Mouse (Mus musculus) forebrain, embryonic 13.5 days (tissue): Measurements from ENCODE around the gene Phykpl. TPM values are rescaled to one million over a fixed set of nuclear protein-coding genes. Genes with fewer than 3 reads are reported as not detected.

Experiments used
- ATAC-seq: fragments of 200-750 bp; cut with Nextera tagmentation; 2 replicates; pipeline ENCODE4 v1.8.0; 2017
- H3K27ac ChIP-seq: fragments of 300-500 bp; sonication (generic); 2 replicates; pipeline ENCODE4 v1.5.1; 2015; ENCODE audit warnings: inconsistent platforms, mild to moderate bottlenecking, moderate library complexity
- H3K27me3 ChIP-seq: fragments of 300-500 bp; sonication (generic); 2 replicates; pipeline ENCODE4 v1.6.1; 2015; ENCODE audit warnings: mild to moderate bottlenecking, inconsistent platforms
- H3K36me3 ChIP-seq: fragments of 300-500 bp; sonication (generic); 2 replicates; pipeline ENCODE4 v1.6.1; 2015; ENCODE audit warnings: mild to moderate bottlenecking, inconsistent platforms; ENCODE audit not compliant: poor library complexity, severe bottlenecking
- H3K4me1 ChIP-seq: fragments of 300-500 bp; sonication (generic); 2 replicates; pipeline ENCODE4 v1.6.1; 2015; ENCODE audit warnings: inconsistent platforms
- H3K4me2 ChIP-seq: fragments of 300-500 bp; sonication (generic); 2 replicates; pipeline ENCODE4 v1.6.1; 2015; ENCODE audit warnings: inconsistent platforms, mild to moderate bottlenecking, moderate library complexity
- H3K4me3 ChIP-seq: fragments of 300-500 bp; sonication (generic); 2 replicates; pipeline ENCODE4 v1.5.1; 2015; ENCODE audit warnings: mild to moderate bottlenecking, inconsistent platforms
- H3K9ac ChIP-seq: fragments of 300-500 bp; sonication (generic); 2 replicates; pipeline ENCODE4 v1.6.1; 2015; ENCODE audit warnings: mild to moderate bottlenecking, inconsistent platforms
- H3K9me3 ChIP-seq: fragments of 300-500 bp; sonication (generic); replicated peaks from 2 replicates; pipeline ENCODE4 v1.6.1; 2016; ENCODE audit warnings: inconsistent platforms
- WGBS: fragments of 180-500 bp; shearing (Covaris S2); methylation state at CpG from one replicate; pipeline ENCODE4 v1.1.7; 2015; 5-methylcytosine and 5-hydroxymethylcytosine counted together
- polyA plus RNA-seq: library from polyadenylated mRNA; unstranded; fragments of >200 nt; fragmentation: Nextera tagmentation; extraction: Ambion mirVana; gene quantifications from 2 replicates; pipeline ENCODE4 v1.2.1, GENCODE M21; 2015

Gene Phykpl
- 13.4 and 14.1 TPM in 2 replicates for polyA plus RNA-seq

DNA sequence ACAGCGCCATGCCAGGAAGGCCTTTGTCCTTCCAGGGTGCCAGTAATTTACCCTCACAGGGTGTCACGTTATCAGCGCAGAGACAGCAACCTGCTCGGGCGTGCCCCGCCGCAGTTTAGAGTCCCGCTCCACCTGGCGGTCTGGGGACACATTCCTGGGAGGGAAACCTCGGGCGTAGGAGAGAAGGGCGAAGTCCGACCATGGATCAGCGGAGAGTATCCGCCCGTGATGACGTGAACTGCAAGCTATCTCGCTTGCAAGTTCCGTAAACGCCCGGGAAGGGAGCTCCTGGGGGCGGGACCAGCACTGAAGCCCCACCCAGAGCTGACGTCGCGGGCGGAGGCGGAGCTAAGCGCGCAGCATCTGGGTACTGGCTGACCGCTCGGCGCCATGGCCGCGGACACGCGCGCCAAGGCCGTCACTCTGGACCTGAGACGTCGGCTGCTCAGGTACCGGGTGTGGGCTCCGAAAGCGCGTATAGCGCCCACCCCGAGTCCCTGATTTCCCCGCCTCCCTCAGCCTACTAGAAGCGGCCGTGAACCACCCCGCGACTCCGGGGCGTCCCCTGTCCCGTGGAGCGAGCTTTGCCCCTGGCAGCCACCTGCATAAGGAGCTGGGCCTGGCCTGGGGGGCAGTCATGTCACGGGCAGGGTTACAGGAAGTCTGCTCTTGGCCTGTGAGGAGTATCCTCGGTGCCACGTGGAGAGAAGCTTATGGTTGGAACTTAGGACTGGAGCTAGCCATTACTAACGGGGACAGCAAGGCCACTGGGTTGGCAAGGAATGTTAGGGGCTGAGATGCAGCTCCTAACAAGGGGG is at the start of gene Phykpl:
TSS of gene Phykpl (plus strand) at position 327 of the 818 bp plus-strand sequence.
- H3K9ac ChIP-seq, result peak within 1 kb of the TSS; percentile 83
- peak within 1 kb of the TSS; percentile 63 for H3K4me3 ChIP-seq
- no peaks in the 10 kb centered on the region for H3K9me3 ChIP-seq
- H3K4me1 ChIP-seq, result peaks cover 29% of the 10 kb centered on the region
- under 1% methylated on average over 59 of the region's 59 CpGs for WGBS
- peak; percentile 95 for ATAC-seq
- H3K27me3 ChIP-seq, result no peaks in the 10 kb centered on the region
- H3K4me2 ChIP-seq, result peak within 1 kb of the TSS; percentile 89
- peaks cover 40% of the 10 kb centered on the region for H3K36me3 ChIP-seq
- H3K27ac ChIP-seq, result peak within 1 kb of the TSS; percentile 95

DNA sequence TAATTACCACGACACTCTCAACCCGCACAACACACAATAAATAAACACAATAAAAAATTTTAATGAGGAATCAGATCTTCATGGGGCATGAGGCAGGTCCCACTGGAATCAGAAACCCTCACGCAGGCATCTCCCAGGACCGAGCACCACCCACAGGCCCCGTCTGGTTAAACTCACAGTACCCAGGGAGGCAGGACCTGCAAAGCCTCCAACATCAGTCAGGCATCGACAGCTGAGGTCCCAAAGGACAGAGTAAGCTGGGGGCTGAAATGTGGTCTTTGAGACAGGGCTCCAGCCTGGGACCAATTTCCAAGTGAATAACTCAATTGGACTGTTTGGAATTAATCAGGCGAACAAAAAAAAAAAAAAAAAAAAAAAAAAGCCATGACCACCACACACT is 46.2 kb upstream of the Phykpl start:
- ATAC-seq, result no peak
- no peaks in the 10 kb centered on the region for H3K36me3 ChIP-seq
- H3K4me3 ChIP-seq, result no peak overlapping the region
- H3K27ac ChIP-seq, result no peak overlapping the region
- 42% methylated on average over 7 of the region's 7 CpGs for WGBS
- no peaks in the 10 kb centered on the region for H3K27me3 ChIP-seq
- H3K4me2 ChIP-seq, result no peak overlapping the region
- H3K9me3 ChIP-seq, result no peaks in the 10 kb centered on the region
- peaks cover 6% of the 10 kb centered on the region; the same call in 1 of the 2 replicates for H3K4me1 ChIP-seq
- no peak overlapping the region for H3K9ac ChIP-seq

DNA sequence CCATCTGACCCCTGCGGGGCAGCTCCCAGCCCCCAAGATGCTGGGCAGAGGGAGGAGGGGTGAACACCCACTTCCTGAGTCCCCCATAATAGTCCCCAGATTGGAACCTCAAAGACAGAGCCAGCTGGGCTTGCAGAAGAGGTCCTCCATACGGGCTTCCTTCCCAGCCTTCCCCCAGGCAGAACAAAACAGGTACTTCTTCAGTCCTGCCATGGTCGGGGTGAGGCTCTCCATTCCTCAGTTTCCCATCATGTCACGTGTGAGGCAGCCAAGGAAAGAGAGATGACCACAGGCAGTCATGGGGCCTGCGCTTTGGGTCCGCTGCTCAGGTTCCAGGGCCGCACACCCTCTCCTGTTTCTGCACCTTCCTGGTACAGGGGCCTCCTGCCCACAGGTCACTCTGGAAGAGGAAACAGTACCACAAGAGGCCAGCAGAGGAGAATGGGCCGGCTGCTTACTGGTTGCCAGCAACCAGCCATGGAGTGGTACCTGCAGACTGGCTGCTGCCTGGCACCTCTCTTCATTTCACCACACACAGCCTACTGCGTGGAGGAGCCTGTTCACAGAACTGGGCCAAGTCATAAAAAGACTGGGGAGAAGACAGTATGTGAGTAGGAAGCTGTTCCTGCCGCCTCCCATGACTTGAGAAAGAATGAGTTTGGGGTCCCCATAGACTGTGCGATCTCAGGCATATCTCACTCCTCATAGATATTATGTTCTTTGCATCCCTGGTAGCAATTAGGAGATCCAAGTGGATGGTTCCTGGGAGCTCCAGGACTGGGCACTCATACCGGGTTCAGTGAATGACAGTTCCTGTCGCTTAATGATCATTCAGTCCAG is 45.4 kb upstream of the Phykpl start:
- no peak overlapping the region for H3K4me2 ChIP-seq
- H3K27ac ChIP-seq, result peak overlapping the region; percentile 8; the same call in 1 of the 2 replicates
- H3K27me3 ChIP-seq, result no peaks in the 10 kb centered on the region
- H3K4me1 ChIP-seq, result peaks cover 6% of the 10 kb centered on the region; the same call in 1 of the 2 replicates
- H3K4me3 ChIP-seq, result no peak overlapping the region
- no peaks in the 10 kb centered on the region for H3K36me3 ChIP-seq
- H3K9ac ChIP-seq, result no peak overlapping the region
- no peaks in the 10 kb centered on the region for H3K9me3 ChIP-seq
- ATAC-seq, result peak; percentile 36
- WGBS, result 57% methylated on average over 13 of the region's 13 CpGs

DNA sequence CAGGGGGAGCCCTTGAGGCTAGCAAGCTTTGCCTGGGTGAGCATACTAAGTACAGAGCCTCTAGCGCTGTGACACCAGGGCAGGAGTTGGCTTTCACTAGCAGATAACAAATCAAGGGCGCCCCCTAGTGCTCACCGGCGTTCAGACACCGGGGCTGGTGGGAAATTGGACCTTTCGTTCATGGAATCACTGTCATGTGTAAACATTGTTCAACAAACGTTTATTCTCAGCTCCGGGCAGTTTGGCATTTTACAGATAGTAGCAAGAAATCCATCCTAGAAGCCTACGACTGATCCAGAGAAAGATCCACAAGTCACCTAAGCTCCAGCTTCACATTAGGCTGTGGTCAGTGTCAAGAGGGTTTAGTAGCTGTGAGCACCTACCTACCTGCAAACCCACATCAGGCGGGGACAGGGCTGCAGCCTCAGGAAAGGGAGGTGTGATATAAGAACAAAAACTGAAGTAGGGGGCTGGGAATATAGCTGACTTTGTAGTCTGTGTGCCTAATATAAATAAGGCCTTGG is 44.7 kb upstream of the Phykpl start:
- H3K9me3 ChIP-seq, result no peaks in the 10 kb centered on the region
- no peaks in the 10 kb centered on the region for H3K36me3 ChIP-seq
- H3K27me3 ChIP-seq, result no peaks in the 10 kb centered on the region
- H3K4me3 ChIP-seq, result no peak overlapping the region
- peak; percentile 89 for ATAC-seq
- H3K27ac ChIP-seq, result no peak overlapping the region
- WGBS, result 14% methylated on average over 10 of the region's 10 CpGs
- peaks cover 6% of the 10 kb centered on the region; the same call in 1 of the 2 replicates for H3K4me1 ChIP-seq
- H3K4me2 ChIP-seq, result no peak overlapping the region
- H3K9ac ChIP-seq, result no peak overlapping the region

DNA sequence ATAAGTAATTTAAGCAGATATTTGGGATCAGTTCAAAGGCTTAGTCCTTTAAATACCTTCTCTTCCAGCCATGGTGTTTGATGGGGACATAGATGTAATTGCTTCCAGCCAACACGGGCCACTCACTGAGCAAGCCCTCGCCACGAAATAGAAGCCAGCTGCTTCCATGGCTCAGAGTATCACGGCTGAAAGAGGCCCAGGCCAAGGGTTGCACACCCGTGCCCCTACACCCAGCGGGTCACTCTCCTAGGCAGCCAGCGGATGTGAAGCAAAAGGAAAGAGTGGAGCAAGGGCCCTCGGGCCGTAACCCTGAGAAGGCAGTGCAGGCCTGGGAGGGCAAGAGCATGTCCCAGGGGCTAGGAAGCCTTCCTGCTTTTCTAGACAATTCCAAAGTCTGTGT is 42.1 kb upstream of the Phykpl start:
- WGBS, result 69% methylated on average over 9 of the region's 9 CpGs
- H3K4me2 ChIP-seq, result no peak overlapping the region
- ATAC-seq, result no peak
- H3K4me1 ChIP-seq, result peaks cover 6% of the 10 kb centered on the region; the same call in 1 of the 2 replicates
- H3K27ac ChIP-seq, result no peak overlapping the region
- H3K9ac ChIP-seq, result no peak overlapping the region
- no peaks in the 10 kb centered on the region for H3K27me3 ChIP-seq
- no peaks in the 10 kb centered on the region for H3K36me3 ChIP-seq
- H3K9me3 ChIP-seq, result no peaks in the 10 kb centered on the region
- H3K4me3 ChIP-seq, result no peak overlapping the region

DNA sequence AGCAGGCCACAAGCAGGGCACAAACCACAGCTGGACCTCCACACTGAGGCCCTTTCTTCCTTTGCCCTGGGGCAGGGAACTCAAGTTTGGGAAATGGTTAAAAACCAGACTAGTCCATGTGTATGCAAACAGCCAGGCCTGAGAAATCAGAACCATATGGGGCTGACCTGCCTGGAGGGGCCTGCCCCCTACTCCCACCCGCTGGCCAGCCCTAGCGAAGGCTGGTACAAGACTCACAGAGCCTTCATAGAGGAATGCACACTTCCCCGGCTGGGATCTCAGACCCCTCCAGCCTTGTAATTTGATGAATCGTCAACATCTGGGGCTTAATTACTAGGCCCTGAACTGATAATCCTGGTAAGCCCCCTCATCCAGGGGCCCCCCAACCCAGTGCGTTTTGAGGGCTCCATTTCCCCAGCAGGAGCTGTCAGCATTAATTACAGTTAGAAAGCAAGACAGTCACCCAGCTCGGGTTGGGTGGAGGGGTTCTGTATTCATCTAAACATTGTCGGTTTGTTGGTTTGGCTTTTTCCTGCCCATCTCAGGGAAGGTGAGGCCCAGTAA is 41.0 kb upstream of the Phykpl start:
- Histone ChIP-seq H3K27ac (no peak overlapping the region), H3K4me1 (peaks cover 6% of the 10 kb centered on the region; the same call in 1 of the 2 replicates), H3K27me3 (no peaks in the 10 kb centered on the region), H3K36me3 (no peaks in the 10 kb centered on the region), H3K4me3 (no peak overlapping the region), H3K9me3 (no peaks in the 10 kb centered on the region), H3K4me2 (no peak overlapping the region), H3K9ac (no peak overlapping the region)
- no peak for ATAC-seq
- 24% methylated on average over 7 of the region's 7 CpGs for WGBS

DNA sequence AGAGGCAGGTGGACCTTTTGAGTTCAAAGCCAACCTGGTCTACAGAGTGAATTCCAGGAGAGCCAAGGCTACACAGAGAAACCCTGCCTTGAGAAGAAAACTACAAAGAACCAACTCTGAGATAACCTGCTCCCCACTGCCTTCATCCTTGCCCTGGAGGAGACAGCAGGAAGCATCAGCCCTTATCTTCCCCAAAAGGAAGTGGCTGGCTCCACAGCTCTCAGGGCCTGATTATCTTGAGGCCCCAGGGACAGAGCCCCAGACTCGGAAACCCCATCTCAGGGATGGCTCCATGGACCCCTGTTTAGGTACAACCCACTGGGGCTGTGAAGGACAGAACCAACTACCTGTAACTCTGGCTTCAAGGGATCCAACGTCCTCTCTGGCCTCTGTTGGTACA is 40.1 kb upstream of the Phykpl start:
- Histone ChIP-seq H3K36me3 (no peaks in the 10 kb centered on the region), H3K9ac (no peak overlapping the region), H3K9me3 (no peaks in the 10 kb centered on the region), H3K4me1 (no peaks in the 10 kb centered on the region), H3K27me3 (no peaks in the 10 kb centered on the region), H3K4me2 (no peak overlapping the region), H3K27ac (no peak overlapping the region), H3K4me3 (no peak overlapping the region)
- ATAC-seq, result no peak
- WGBS, result 63% methylated on average over 2 of the region's 2 CpGs

DNA sequence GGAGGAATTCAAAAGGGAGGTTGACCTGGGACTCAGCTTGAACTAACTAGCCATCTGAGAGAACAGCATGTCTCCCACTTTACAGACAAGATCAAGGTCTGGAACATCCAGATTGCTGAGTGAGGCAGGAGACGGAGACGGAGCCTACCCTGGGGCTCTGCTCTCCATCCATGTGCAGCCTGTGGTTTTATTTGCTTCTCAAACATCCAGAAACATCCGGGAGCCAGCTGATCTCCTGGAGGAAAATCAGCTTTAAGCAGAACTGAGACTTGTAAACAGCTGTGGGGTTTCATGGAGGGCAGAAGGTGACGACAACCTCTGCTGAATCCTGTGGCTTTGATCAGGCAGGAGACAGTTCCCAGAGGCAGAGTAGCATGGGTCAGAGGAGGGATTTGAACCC is 38.7 kb upstream of the Phykpl start:
- Histone ChIP-seq H3K9me3 (no peaks in the 10 kb centered on the region), H3K4me2 (no peak overlapping the region), H3K27me3 (no peaks in the 10 kb centered on the region), H3K36me3 (no peaks in the 10 kb centered on the region), H3K4me3 (no peak overlapping the region), H3K27ac (no peak overlapping the region), H3K4me1 (0 out of 2 replicates have a peak, but pooled peaks cover under 1% of the 10 kb centered on the region), H3K9ac (no peak overlapping the region)
- no peak for ATAC-seq
- WGBS, result 73% methylated on average over 4 of the region's 4 CpGs

DNA sequence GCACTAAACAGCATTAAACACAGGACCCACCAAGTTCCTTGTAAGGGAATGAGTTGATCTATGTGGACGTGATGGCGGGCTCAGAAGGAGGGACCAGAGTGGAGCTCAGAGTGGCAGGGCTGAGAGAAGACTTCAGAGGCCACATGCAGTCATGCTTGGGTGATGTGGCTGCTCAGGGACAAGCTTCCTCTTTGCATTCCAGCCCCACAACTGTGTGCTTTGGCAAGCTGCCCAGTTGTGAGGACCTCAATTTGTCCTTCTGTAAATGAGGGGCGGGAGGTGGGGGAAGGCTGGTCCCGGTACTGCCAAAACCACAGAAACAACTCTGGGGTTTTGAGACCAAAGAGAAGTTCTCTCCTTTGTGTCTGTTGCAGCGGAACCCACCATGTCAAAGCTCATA is 33.3 kb upstream of the Phykpl start:
- no peaks in the 10 kb centered on the region for H3K27me3 ChIP-seq

DNA sequence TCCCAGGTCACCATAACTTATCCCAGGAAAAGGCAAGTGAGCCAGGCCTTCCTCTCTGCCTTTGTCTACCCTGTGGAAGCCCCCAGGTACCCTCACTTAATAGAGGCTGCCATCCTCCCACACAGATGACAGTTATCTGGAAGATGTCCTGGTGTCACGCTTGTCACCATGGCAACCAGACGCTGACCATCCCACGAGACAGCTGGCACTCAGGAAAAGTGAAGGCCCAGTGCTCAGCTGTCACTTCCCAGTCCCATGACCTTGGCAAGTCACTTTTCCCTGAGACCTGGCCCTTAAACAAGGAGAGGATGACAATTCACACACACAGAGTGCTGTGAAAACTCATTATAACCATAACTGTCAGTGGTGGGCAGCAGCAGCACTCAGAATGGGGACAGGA is 32.5 kb upstream of the Phykpl start:
- WGBS, result 69% methylated on average over 3 of the region's 3 CpGs
- Histone ChIP-seq H3K36me3 (no peaks in the 10 kb centered on the region), H3K27me3 (no peaks in the 10 kb centered on the region), H3K4me3 (no peak overlapping the region), H3K9me3 (no peaks in the 10 kb centered on the region), H3K9ac (no peak overlapping the region), H3K4me1 (peaks cover 9% of the 10 kb centered on the region), H3K4me2 (no peak overlapping the region), H3K27ac (no peak overlapping the region)
- no peak for ATAC-seq

More for the DNA sequence above, 33.3 kb upstream of the Phykpl start:
- 80% methylated on average over 5 of the region's 5 CpGs for WGBS
- peaks cover 9% of the 10 kb centered on the region for H3K4me1 ChIP-seq
- H3K9me3 ChIP-seq, result no peaks in the 10 kb centered on the region
- no peak overlapping the region for H3K27ac ChIP-seq
- no peak overlapping the region for H3K4me3 ChIP-seq
- H3K9ac ChIP-seq, result no peak overlapping the region
- no peaks in the 10 kb centered on the region for H3K36me3 ChIP-seq
- ATAC-seq, result no peak
- H3K4me2 ChIP-seq, result no peak overlapping the region

DNA sequence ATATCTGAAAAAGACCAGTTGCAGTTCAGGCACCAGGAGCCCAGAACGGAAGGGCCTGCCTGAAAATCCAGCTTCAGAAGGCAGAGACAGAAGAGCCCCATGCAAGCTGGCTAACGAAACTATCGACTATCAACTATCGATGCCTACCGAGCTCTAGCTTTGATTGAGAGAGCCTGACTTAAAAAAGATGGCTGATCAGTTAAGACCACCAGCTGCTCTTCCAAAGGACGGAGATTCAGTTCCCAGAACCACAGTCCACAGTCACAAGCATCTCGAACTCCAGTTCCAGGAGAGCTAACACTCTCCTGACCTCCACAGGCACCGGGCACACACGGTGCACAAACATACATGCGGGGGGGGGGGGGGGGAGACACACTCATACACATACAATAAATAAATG is 30.0 kb upstream of the Phykpl start:
- WGBS, result 78% methylated on average over 9 of the region's 10 CpGs
- Histone ChIP-seq H3K27ac (no peak overlapping the region), H3K27me3 (no peaks in the 10 kb centered on the region), H3K9me3 (no peaks in the 10 kb centered on the region), H3K36me3 (no peaks in the 10 kb centered on the region), H3K4me1 (peaks cover 9% of the 10 kb centered on the region), H3K4me2 (0 out of 2 replicates have a peak overlapping the region, but pooled peaks have one; percentile 25), H3K9ac (no peak overlapping the region), H3K4me3 (no peak overlapping the region)
- no peak for ATAC-seq

DNA sequence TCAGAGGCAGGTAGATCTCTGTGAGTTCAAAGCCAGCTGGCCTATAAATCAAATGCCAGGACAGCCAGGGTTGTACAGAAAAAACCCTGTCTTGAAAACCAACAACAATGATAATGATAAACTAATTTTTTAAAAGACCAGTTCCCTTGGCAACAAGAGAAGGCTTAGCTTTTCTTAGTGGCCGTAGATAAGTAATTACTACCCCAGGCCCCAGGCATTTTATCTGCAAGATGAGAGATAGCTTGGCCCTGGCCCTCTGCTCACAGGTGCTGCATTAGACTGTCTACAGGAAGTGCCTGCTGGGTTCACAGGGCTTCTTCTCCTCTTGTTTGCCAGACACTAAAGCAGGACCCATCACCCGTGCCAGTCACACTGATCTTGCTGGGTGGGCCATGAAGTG is 29.5 kb upstream of the Phykpl start:
- H3K4me1 ChIP-seq, result peaks cover 9% of the 10 kb centered on the region
- no peak overlapping the region for H3K4me2 ChIP-seq
- H3K9ac ChIP-seq, result no peak overlapping the region
- no peaks in the 10 kb centered on the region for H3K36me3 ChIP-seq
- H3K9me3 ChIP-seq, result no peaks in the 10 kb centered on the region
- WGBS, result 75% methylated on average over 2 of the region's 2 CpGs
- no peak overlapping the region for H3K27ac ChIP-seq
- H3K4me3 ChIP-seq, result no peak overlapping the region
- no peak for ATAC-seq
- no peaks in the 10 kb centered on the region for H3K27me3 ChIP-seq
